Mouse (Mus musculus) spleen, adult 2 months (tissue): ENCODE results near the gene Bcap29. TPM values are rescaled to one million over a fixed set of nuclear protein-coding genes. Genes with fewer than 3 reads are reported as not detected.
"Not testable (repeated sequence)": the region's sequence is repeated elsewhere in the genome, so short reads cannot be mapped to it uniquely, and the experiment has no call there.

Experiments
- DNase-seq, 2 experiments: peaks; one replicate each; pipeline versions ENCODE4 v3.0.0 to v3.0.0-alpha.2; 2012 to 2021; ENCODE audit warnings: low spot score in 2 of 2, low read depth in 1 of 2
- H3K27ac ChIP-seq: fragments of 200-500 bp; 2 replicates; pipeline ENCODE4 v1.5.1; 2012; ENCODE audit warnings: low read length, inconsistent platforms; ENCODE audit not compliant: insufficient read depth
- H3K27me3 ChIP-seq: fragments of 200-500 bp; 2 replicates; pipeline ENCODE4 v1.6.1; 2012; ENCODE audit warnings: mild to moderate bottlenecking, moderate library complexity, low read length, inconsistent platforms; ENCODE audit not compliant: control insufficient read depth, insufficient read depth
- H3K36me3 ChIP-seq: fragments of 200-500 bp; 2 replicates; pipeline ENCODE4 v1.6.1; 2012; ENCODE audit warnings: mild to moderate bottlenecking, low read length, inconsistent platforms; ENCODE audit not compliant: control insufficient read depth, insufficient read depth
- H3K4me1 ChIP-seq: fragments of 200-500 bp; 2 replicates; pipeline ENCODE4 v1.6.1; 2011; ENCODE audit warnings: inconsistent platforms; ENCODE audit not compliant: control insufficient read depth, insufficient read depth, insufficient read length
- H3K4me3 ChIP-seq: fragments of 200-500 bp; 2 replicates; pipeline ENCODE4 v1.5.1; 2011; ENCODE audit warnings: mild to moderate bottlenecking, inconsistent platforms; ENCODE audit not compliant: insufficient read depth, insufficient read length; ENCODE audit errors: extremely low read depth
- CTCF ChIP-seq: fragments of 200-500 bp; IDR thresholded peaks from 2 replicates; pipeline ENCODE4 v1.5.1; 2011; ENCODE audit warnings: mild to moderate bottlenecking, inconsistent platforms; ENCODE audit not compliant: insufficient read depth, insufficient read length, insufficient replicate concordance; ENCODE audit errors: extremely low read depth
- POLR2A ChIP-seq: fragments of 200-500 bp; IDR thresholded peaks from 2 replicates; pipeline ENCODE4 v1.6.1; 2011; ENCODE audit warnings: low read depth, low read length, inconsistent platforms
- WGBS: fragments of 180-500 bp; shearing (Covaris S2); methylation state at CpG from one replicate; pipeline ENCODE4 v1.1.7; 2018; 5-methylcytosine and 5-hydroxymethylcytosine counted together
- polyA plus RNA-seq: library from polyadenylated mRNA; depleted of rRNA; stranded (reverse); fragments of >200 nt; gene quantifications from 2 replicates; pipeline ENCODE4 v1.2.3, GENCODE M21; 2012

Gene Bcap29
- polyA plus RNA-seq, 1 experiment = 1.6 TPM

DNA sequence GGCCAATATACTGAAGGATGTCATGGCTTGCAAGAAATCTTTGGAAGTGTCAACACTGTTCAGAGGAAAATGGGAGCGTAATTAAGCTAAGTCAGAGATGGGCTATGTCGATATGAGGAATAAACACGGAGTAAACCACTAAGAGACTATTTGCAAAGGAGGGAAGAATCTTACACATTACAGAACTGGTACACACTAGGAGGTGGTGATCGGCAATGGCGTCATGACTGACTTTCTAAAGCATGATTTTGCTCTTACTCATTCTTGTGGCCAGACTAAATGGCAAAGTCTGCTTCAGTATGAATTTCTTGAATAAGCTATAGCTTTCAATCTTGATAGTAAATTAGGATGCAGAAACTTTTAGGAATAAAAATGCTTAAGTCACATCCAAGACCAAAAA lies 19.2 kb upstream of the Bcap29 start:
- TF ChIP-seq CTCF = no peak
- no peak for TF ChIP-seq POLR2A
- H3K4me1 ChIP-seq = no peaks in the 10 kb centered on the region
- H3K36me3 ChIP-seq = no peaks in the 10 kb centered on the region
- no peaks in the 10 kb centered on the region for H3K27me3 ChIP-seq
- H3K4me3 ChIP-seq = no peak overlapping the region
- no peak overlapping the region for H3K27ac ChIP-seq
- 79% methylated on average over 5 of the region's 5 CpGs for WGBS
- DNase-seq = no peak

- no peak for DNase-seq
- H3K4me3 ChIP-seq = no peak overlapping the region
- no peaks in the 10 kb centered on the region for H3K27me3 ChIP-seq
- no peak overlapping the region for H3K27ac ChIP-seq
- no peaks in the 10 kb centered on the region for H3K36me3 ChIP-seq
- no peaks in the 10 kb centered on the region; the same call in 1 of the 2 replicates for H3K4me1 ChIP-seq
- TF ChIP-seq POLR2A = no peak
- no peak for TF ChIP-seq CTCF
- 87% methylated on average over 3 of the region's 3 CpGs for WGBS
Measured at GRCm38 (mm10) chr12:31635240-31635607, 766 bp upstream of the Bcap29 start.

DNA sequence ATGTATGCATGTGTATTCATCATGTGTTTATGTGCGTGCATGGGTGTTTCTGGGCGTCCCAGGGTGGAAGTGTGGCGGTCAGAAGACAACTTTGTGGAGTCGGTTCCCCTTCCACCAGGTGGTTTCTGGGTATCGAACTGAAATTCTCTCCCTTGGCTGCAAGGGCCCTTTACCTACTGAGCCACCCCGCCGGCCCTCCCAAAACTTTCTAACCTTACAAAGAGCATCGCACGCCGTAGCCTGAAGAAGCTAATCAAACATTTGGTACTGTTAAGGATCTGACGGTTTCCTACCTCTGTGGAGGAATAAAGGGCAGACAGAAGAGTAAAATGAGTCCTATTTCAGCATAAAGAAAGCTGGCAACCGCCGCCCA lies 502 bp downstream of the Bcap29 start:
- WGBS = under 1% methylated on average over 13 of the region's 13 CpGs
- peak; percentile 11 to 29 for DNase-seq
- Histone ChIP-seq H3K36me3 (no peaks in the 10 kb centered on the region), H3K4me1 (no peaks in the 10 kb centered on the region; the same call in 1 of the 2 replicates), H3K27ac (peak overlapping the region; percentile 24), H3K4me3 (peak overlapping the region; percentile 84), H3K27me3 (no peaks in the 10 kb centered on the region)
- TF ChIP-seq POLR2A (no peak), CTCF (no peak)

DNA sequence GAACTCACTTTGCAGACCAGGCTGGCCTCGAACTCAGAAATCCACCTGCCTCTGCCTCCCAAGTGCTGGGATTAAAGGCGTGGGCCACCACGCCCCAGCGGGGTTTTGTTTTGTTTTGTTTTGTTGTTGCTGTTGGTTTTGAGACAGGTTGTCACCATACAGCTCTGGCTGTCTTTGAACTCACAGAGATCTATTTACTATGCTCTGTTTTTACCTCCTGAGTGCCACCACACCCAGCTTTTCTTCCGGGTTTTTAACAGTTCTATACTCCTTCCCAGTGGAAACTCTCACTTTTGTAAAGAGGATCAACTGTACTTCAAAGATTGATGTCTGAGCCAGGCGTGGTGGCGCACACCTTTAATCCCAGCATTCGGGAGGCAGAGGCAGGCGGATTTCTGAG lies 6.1 kb downstream of the Bcap29 start:
- not testable (repeated sequence) for H3K27ac ChIP-seq, H3K4me3 ChIP-seq, DNase-seq, H3K27me3 ChIP-seq, H3K4me1 ChIP-seq
- 94% methylated on average over 9 of the region's 9 CpGs for WGBS
- peaks cover 19% of the 10 kb centered on the region for H3K36me3 ChIP-seq

DNA sequence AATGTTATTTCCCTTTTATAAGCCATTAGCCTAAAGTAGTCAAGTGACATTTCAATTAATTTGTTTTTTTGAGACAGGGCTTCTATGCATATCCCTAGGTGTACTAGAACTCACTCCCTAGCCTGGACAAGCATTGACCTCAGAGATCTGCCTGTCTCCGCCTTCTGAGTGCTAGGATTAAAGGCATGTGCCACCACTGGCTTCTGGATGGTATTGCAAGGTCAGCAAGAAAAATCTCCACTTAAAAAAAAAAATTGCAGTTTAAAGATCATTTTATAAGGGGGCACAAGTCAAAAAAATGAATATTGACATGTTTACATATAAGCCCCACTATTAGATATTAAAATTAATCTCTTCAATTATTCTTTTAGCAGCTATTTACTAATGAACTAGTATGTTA lies 9.4 kb downstream of the Bcap29 start:
- 96% methylated on average over 1 of the region's 1 CpGs for WGBS
- Histone ChIP-seq H3K4me1 (no peaks in the 10 kb centered on the region), H3K4me3 (no peak overlapping the region), H3K27me3 (no peaks in the 10 kb centered on the region), H3K27ac (no peak overlapping the region), H3K36me3 (peaks cover 26% of the 10 kb centered on the region)
- no peak for DNase-seq
- TF ChIP-seq POLR2A = no peak
- TF ChIP-seq CTCF = no peak

DNA sequence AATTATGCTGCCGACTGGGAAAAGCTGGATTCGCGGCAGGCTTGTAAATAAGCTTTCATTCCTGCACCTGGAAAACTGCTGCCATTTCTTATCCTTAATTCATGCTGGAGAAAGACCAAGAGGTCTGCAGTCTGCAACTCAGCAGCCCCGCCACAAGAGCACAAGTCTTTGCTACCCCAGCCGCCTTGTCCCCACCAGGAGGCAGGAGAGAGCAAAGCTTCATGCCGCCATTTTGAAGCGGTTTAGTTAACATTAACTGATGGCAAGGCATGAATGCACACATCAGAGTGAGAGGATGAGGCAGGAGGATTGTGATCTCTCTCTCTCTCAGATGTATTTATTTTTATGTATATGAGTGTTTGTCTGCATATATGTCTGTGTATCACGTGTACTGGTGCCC lies 14.4 kb downstream of the Bcap29 start:
- Histone ChIP-seq H3K36me3 (peaks cover 21% of the 10 kb centered on the region), H3K27me3 (no peaks in the 10 kb centered on the region), H3K4me3 (no peak overlapping the region), H3K4me1 (no peaks in the 10 kb centered on the region), H3K27ac (no peak overlapping the region)
- no peak for DNase-seq
- TF ChIP-seq CTCF = no peak
- TF ChIP-seq POLR2A = no peak
- WGBS = 97% methylated on average over 8 of the region's 8 CpGs

DNA sequence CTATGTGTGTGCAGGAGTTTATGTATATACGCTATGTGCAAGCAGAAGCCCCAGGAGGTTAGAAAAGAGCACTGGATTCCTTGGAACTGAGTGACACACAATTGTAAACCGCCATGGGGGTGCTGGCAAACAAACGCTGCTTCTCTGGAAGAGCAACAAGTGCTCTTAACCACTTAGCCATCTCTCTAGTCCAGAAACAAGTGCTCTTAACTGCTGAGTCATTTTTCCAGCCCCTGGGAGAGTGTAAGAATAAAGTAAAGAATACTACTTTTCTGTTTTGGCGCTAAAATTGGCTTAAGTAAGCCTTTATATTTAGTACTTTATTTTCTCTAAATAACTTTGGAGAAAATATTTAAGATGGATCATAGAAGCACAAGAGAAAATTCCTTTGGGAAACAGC lies 21.1 kb downstream of the Bcap29 start:
- Histone ChIP-seq H3K27me3 (no peaks in the 10 kb centered on the region), H3K36me3 (peaks cover 6% of the 10 kb centered on the region), H3K4me3 (no peak overlapping the region), H3K27ac (no peak overlapping the region), H3K4me1 (no peaks in the 10 kb centered on the region; the same call in 1 of the 2 replicates)
- TF ChIP-seq POLR2A (no peak), CTCF (no peak)
- DNase-seq = no peak
- 85% methylated on average over 4 of the region's 4 CpGs for WGBS

DNA sequence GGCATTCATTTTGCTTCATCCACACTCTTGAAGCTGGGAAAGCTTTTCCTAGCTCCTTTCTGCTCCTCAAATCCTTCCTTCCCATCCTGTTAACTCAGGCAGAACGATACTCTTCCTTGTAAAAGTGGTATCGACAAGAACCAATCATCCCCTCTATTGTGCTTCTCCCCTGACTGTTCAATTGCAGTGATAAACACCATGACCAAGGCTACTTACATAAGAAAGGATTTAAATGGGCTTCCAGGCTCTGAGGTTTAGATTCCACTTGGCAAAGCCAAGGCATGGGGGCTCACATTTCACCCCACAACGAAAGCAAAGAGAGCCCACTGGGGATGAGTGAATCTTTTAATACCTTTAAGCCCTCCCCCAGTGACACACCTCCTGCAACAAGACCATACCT lies 26.3 kb downstream of the Bcap29 start:
- 81% methylated on average over 3 of the region's 3 CpGs for WGBS
- Histone ChIP-seq H3K36me3 (peaks cover 2% of the 10 kb centered on the region), H3K4me1 (no peaks in the 10 kb centered on the region; the same call in 1 of the 2 replicates), H3K4me3 (no peak overlapping the region), H3K27me3 (no peaks in the 10 kb centered on the region), H3K27ac (no peak overlapping the region)
- TF ChIP-seq POLR2A (no peak), CTCF (no peak)
- no peak for DNase-seq
